Mouse (Mus musculus) hindbrain, embryonic 12.5 days (tissue): Measurements from ENCODE around the gene Atf6. TPM values are rescaled to one million over a fixed set of nuclear protein-coding genes. Genes with fewer than 3 reads are reported as not detected.

Experiments
- ATAC-seq: fragments of 200-750 bp; cut with Nextera tagmentation; 2 replicates; pipeline ENCODE4 v1.8.0; 2017; ENCODE audit warnings: moderate TSS enrichment; ENCODE audit not compliant: low FRiP score
- H3K27ac ChIP-seq: fragments of 300-500 bp; sonication (generic); 2 replicates; pipeline ENCODE4 v1.5.1; 2016; ENCODE audit warnings: mild to moderate bottlenecking
- H3K27me3 ChIP-seq: fragments of 300-500 bp; sonication (generic); 2 replicates; pipeline ENCODE4 v1.6.1; 2016; ENCODE audit warnings: mild to moderate bottlenecking
- H3K36me3 ChIP-seq: fragments of 300-500 bp; sonication (generic); 2 replicates; pipeline ENCODE4 v1.6.1; 2016; ENCODE audit warnings: mild to moderate bottlenecking
- H3K4me1 ChIP-seq: fragments of 300-500 bp; sonication (generic); 2 replicates; pipeline ENCODE4 v1.6.1; 2016
- H3K4me2 ChIP-seq: fragments of 300-500 bp; sonication (generic); replicated peaks from 2 replicates; pipeline ENCODE4 v1.6.1; 2016; ENCODE audit warnings: mild to moderate bottlenecking
- H3K4me3 ChIP-seq: fragments of 300-500 bp; sonication (generic); 2 replicates; pipeline ENCODE4 v1.5.1; 2016; ENCODE audit warnings: mild to moderate bottlenecking
- H3K9ac ChIP-seq: fragments of 300-500 bp; sonication (generic); 2 replicates; pipeline ENCODE4 v1.6.1; 2016; ENCODE audit warnings: mild to moderate bottlenecking, moderate library complexity
- H3K9me3 ChIP-seq: fragments of 300-500 bp; sonication (generic); replicated peaks from 2 replicates; pipeline ENCODE4 v1.6.1; 2016; ENCODE audit warnings: mild to moderate bottlenecking
- WGBS: fragments of 180-500 bp; shearing (Covaris S2); methylation state at CpG from one replicate; pipeline ENCODE4 v1.1.7; 2016; 5-methylcytosine and 5-hydroxymethylcytosine counted together
- polyA plus RNA-seq: library from polyadenylated mRNA; unstranded; fragments of >200 nt; fragmentation: Nextera tagmentation; extraction: Ambion mirVana; gene quantifications from 2 replicates; pipeline ENCODE4 v1.2.1, GENCODE M21; 2016

Atf6 gene
- polyA plus RNA-seq = 10.3 and 11.3 TPM in 2 replicates

DNA sequence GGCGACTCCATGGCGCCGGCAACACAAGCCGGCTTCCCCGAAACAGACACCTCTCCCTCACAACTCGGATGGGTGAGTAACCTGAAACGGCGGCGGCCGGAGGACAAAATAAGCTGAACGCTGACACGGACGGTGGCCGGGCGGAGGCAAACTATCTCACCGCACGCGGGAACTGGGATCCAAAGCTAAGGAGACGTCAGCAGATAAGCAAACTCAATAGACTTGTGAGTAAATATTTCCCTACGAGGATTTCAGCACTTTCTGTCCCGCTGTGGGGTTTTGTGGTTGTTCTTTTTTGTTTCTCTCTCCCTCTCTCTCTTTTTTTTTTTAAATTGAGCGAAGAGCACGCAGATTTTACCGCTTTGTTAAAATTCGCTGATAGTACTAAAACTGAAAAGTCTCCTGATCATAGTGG lies at the start of gene Atf6:
Gene Atf6, minus strand, starts transcription at position 81 of the 415 bp plus-strand sequence.
- H3K27ac ChIP-seq = peak within 1 kb of the TSS; percentile 76
- peak; percentile 70 for ATAC-seq

DNA sequence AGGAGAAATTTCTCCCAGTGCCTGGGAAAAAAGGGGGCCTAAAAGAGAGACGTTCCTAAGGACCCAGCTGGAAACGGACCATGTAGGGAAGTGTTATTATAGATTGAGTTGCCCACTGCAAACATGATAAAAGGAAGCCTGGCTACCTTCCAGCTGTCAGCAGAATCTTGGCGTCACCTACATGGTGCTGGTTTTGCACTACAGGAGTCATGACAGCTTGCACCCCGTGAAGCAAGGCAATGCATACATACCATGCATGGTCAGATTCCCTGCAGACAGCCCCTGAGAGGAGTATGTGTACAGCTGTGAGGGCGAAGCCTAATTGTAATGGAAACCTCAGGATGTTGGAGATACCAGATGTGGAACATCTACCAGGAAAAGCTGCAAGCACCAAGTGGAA lies 48.1 kb upstream of the Atf6 start:
- Histone ChIP-seq H3K36me3 (no peaks in the 10 kb centered on the region), H3K4me1 (no peaks in the 10 kb centered on the region), H3K9me3 (no peaks in the 10 kb centered on the region), H3K27me3 (no peaks in the 10 kb centered on the region), H3K4me3 (no peak overlapping the region), H3K4me2 (no peak overlapping the region), H3K27ac (no peak overlapping the region), H3K9ac (no peak overlapping the region)
- no peak for ATAC-seq
- 83% methylated on average over 5 of the region's 5 CpGs for WGBS

More for the DNA sequence above, at the start of gene Atf6:
- peaks cover 9% of the 10 kb centered on the region; the same call in 1 of the 2 replicates for H3K36me3 ChIP-seq
- peak within 1 kb of the TSS; percentile 85 for H3K4me3 ChIP-seq
- no peaks in the 10 kb centered on the region for H3K27me3 ChIP-seq
- peaks cover 6% of the 10 kb centered on the region for H3K4me1 ChIP-seq
- peak within 1 kb of the TSS; percentile 81 for H3K9ac ChIP-seq
- H3K4me2 ChIP-seq = peak within 1 kb of the TSS; percentile 90
- no peaks in the 10 kb centered on the region for H3K9me3 ChIP-seq
- 1% methylated on average over 25 of the region's 25 CpGs for WGBS

DNA sequence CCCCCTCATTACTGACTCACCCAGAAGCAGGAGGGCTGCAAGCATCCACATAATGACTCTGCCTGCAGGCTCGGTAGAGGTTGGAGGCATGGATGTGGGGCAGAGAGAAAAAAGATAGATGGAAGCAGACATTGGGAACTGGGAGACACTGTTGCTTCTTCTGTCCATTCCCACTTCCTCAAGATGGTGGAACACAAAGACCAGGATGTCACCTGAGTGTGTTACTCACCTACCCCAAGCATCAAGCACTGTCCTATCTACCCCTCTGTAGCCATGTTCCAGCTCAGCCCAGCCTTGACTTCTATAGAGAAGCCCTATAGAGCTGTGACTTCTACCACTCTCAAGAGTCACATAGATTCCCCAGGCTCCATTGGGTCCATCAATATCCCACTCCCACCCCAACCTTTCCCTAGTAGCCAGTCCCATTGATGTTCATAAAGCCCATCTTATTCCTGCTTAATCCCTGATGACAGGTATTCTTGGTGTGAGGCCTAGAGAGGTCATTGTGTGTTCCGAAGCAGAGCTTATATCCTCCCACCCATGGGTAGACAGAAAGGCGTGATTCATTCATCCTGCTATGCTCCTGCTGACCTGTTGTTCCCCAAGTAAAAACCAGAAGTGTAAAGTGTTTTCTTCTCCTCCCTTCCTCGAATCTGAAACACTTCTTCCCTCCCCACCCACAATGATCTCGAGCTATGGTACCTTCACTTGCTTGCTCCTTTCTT lies 45.5 kb upstream of the Atf6 start, which contains the start of gene Fcrlb:
Gene Fcrlb, minus strand, starts transcription at position 51 of the 725 bp plus-strand sequence.
- Histone ChIP-seq H3K27me3 (peaks cover 18% of the 10 kb centered on the region), H3K4me1 (peaks cover 7% of the 10 kb centered on the region; the same call in 1 of the 2 replicates), H3K4me3 (no peak within 1 kb of the TSS), H3K27ac (no peak within 1 kb of the TSS), H3K4me2 (no peak within 1 kb of the TSS), H3K9ac (no peak within 1 kb of the TSS), H3K36me3 (no peaks in the 10 kb centered on the region), H3K9me3 (no peaks in the 10 kb centered on the region)
- ATAC-seq = no peak
- WGBS = 71% methylated on average over 5 of the region's 5 CpGs

DNA sequence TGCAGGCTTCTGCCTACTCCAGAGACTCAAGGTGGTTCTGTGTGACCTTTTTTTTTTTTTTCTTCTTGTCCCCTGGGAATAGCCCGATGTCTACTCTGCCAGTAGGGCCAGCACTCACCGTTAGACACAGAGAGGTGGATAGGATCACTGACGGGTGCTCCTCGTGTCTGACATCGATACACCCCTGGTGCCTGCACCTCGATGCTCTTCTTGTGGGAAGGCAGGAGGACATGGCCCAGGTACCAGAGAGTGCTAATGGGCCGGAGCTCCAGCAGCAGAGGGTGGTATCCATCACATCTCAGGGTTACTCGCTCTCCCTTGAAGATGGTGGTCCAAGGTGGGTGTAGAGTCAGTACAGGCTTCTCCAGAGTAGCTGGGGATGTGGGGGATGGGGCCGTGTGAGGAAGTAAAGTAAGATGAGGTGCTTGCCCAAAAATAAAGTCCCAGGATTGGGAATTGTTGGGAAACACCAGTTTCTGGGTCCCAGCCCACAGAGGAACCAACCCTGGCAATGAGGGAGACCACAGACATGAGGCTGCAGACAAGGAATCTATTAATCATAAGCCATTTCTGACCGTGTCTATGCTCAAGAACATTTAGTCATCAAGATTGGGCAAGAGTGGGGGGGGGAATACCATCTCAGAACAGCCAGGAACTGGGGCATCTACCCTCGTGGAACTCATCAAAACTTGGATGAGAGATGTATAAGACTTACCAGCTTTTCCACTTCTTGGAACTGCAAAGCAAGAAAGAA lies 44.5 kb upstream of the Atf6 start:
- WGBS = 84% methylated on average over 11 of the region's 11 CpGs
- Histone ChIP-seq H3K4me3 (no peak overlapping the region), H3K27me3 (peaks cover 27% of the 10 kb centered on the region), H3K36me3 (no peaks in the 10 kb centered on the region), H3K9me3 (no peaks in the 10 kb centered on the region), H3K4me2 (no peak overlapping the region), H3K9ac (no peak overlapping the region), H3K27ac (no peak overlapping the region), H3K4me1 (peaks cover 13% of the 10 kb centered on the region; the same call in 1 of the 2 replicates)
- no peak for ATAC-seq

- H3K4me2 ChIP-seq = peak overlapping the region; percentile 94
- H3K4me3 ChIP-seq = peak overlapping the region; percentile 52
- H3K27me3 ChIP-seq = peaks cover 50% of the 10 kb centered on the region
- no peaks in the 10 kb centered on the region for H3K9me3 ChIP-seq
- 2% methylated on average over 21 of the region's 21 CpGs for WGBS
- no peaks in the 10 kb centered on the region for H3K36me3 ChIP-seq
- H3K27ac ChIP-seq = no peak overlapping the region
- peak; percentile 55 for ATAC-seq
- H3K9ac ChIP-seq = 0 out of 2 replicates have a peak overlapping the region, but pooled peaks have one; percentile 60
- peaks cover 14% of the 10 kb centered on the region; the same call in 1 of the 2 replicates for H3K4me1 ChIP-seq
Observed at GRCm38 (mm10) chr1:170908341-170908740, 40.8 kb upstream of the Atf6 start.

GRCm38 (mm10) chr1:170907456-170908191 lies 40.1 kb upstream of the Atf6 start:
- peak overlapping the region; percentile 94 for H3K4me2 ChIP-seq
- under 1% methylated on average over 70 of the region's 71 CpGs for WGBS
- H3K36me3 ChIP-seq = no peaks in the 10 kb centered on the region
- H3K4me1 ChIP-seq = peaks cover 14% of the 10 kb centered on the region; the same call in 1 of the 2 replicates
- peaks cover 57% of the 10 kb centered on the region for H3K27me3 ChIP-seq
- H3K27ac ChIP-seq = no peak overlapping the region
- no peaks in the 10 kb centered on the region for H3K9me3 ChIP-seq
- ATAC-seq = peak; percentile 80
- H3K9ac ChIP-seq = peak overlapping the region; percentile 60
- peak overlapping the region; percentile 52 for H3K4me3 ChIP-seq

GRCm38 (mm10) chr1:170907111-170907455 lies 39.5 kb upstream of the Atf6 start:
- Histone ChIP-seq H3K9ac (peak overlapping the region; percentile 60), H3K4me2 (peak overlapping the region; percentile 94), H3K4me3 (peak overlapping the region; percentile 52), H3K27ac (no peak overlapping the region), H3K4me1 (peaks cover 14% of the 10 kb centered on the region; the same call in 1 of the 2 replicates), H3K36me3 (no peaks in the 10 kb centered on the region), H3K9me3 (no peaks in the 10 kb centered on the region), H3K27me3 (peaks cover 62% of the 10 kb centered on the region)
- WGBS = 24% methylated on average over 11 of the region's 11 CpGs
- no peak for ATAC-seq

- peaks cover 53% of the 10 kb centered on the region for H3K27me3 ChIP-seq
- H3K27ac ChIP-seq = no peak overlapping the region
- no peak overlapping the region for H3K9ac ChIP-seq
- H3K4me2 ChIP-seq = no peak overlapping the region
- WGBS = 77% methylated on average over 5 of the region's 5 CpGs
- no peak for ATAC-seq
- peaks cover 12% of the 10 kb centered on the region; the same call in 1 of the 2 replicates for H3K4me1 ChIP-seq
- no peaks in the 10 kb centered on the region for H3K36me3 ChIP-seq
- H3K9me3 ChIP-seq = no peaks in the 10 kb centered on the region
- H3K4me3 ChIP-seq = no peak overlapping the region
Observed at GRCm38 (mm10) chr1:170903485-170903884, 35.9 kb upstream of the Atf6 start.

- peaks cover 35% of the 10 kb centered on the region for H3K27me3 ChIP-seq
- H3K9ac ChIP-seq = no peak overlapping the region
- peak; percentile 56; the same call in 1 of the 2 replicates for ATAC-seq
- H3K4me1 ChIP-seq = no peaks in the 10 kb centered on the region
- no peaks in the 10 kb centered on the region for H3K9me3 ChIP-seq
- H3K36me3 ChIP-seq = no peaks in the 10 kb centered on the region
- no peak overlapping the region for H3K4me3 ChIP-seq
- WGBS = 31% methylated on average over 10 of the region's 10 CpGs
- no peak overlapping the region; the same call in 1 of the 2 replicates for H3K4me2 ChIP-seq
- H3K27ac ChIP-seq = no peak overlapping the region
Observed at GRCm38 (mm10) chr1:170901536-170902238, 34.1 kb upstream of the Atf6 start.

- Histone ChIP-seq H3K9ac (no peak overlapping the region), H3K4me3 (no peak overlapping the region), H3K9me3 (no peaks in the 10 kb centered on the region), H3K4me2 (no peak overlapping the region), H3K36me3 (no peaks in the 10 kb centered on the region), H3K4me1 (no peaks in the 10 kb centered on the region), H3K27me3 (peaks cover 28% of the 10 kb centered on the region), H3K27ac (no peak overlapping the region)
- no peak for ATAC-seq
- 44% methylated on average over 10 of the region's 10 CpGs for WGBS
Observed at GRCm38 (mm10) chr1:170900799-170901467, 33.4 kb upstream of the Atf6 start.

DNA sequence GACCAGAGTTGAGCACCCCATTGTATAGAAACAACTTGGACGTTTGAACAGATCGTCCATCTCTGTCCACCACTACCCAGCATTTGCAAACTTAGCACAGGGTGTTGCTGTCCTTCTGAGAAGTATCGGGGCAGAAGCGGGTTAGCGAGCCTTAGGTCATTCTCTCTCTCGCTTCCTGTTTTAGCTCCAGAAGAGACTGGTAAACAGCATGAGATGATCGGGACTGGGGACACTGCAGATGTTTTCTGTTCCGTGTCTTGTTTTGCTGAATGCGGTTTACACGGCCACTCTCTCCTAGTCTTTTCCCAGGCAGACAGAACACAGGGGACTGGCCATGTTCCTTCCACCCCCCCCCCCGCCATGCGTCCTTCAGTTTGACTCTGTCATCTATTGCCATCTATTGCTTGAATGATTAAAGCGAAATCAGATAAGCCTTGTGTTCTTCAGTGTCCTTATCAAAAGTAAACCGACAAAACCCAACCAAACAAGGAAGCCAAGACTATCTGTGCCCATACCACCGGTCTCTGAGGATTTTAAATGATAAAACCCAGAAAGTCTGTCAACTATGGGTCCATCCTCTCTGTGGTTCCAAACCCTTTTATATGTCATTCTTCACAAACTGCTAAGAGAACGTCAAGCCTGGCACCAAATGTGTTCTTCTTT lies 31.0 kb upstream of the Atf6 start:
- H3K9ac ChIP-seq = no peak overlapping the region
- H3K9me3 ChIP-seq = no peaks in the 10 kb centered on the region
- H3K27ac ChIP-seq = no peak overlapping the region
- H3K36me3 ChIP-seq = no peaks in the 10 kb centered on the region
- WGBS = 77% methylated on average over 16 of the region's 16 CpGs
- no peak for ATAC-seq
- H3K27me3 ChIP-seq = peaks cover 19% of the 10 kb centered on the region
- H3K4me1 ChIP-seq = no peaks in the 10 kb centered on the region
- no peak overlapping the region for H3K4me3 ChIP-seq
- no peak overlapping the region for H3K4me2 ChIP-seq
